15 mouse cellular contexts compared by ENCODE assay signal in genomic region chr4:66321051-66321450, GRCm38 (mm10).
"Had no signal": no experiment of that assay in that cellular context is flagged by ENCODE, and none has a peak within 500 bp of the region (broad histone marks: within the 10 kb centered on the region; RNA-seq: fewer than 3 reads in every experiment).

No protein-coding gene starts in this region.

- DNase-seq: heart, postnatal 10 days; heart, postnatal 14 days; heart, postnatal 36 days; heart, postnatal 4 days; kidney, adult 11 months; kidney, adult 2 months; kidney, adult 8-10 months; kidney, adult 9 months; kidney, postnatal 10 days; kidney, postnatal 14 days; kidney, postnatal 25 days; kidney, postnatal 36 days; kidney, postnatal 4 days; layer of hippocampus, adult 9-11 months; layer of hippocampus, postnatal 36 days had no signal
